Mouse (Mus musculus): ENCODE data around the gene Sec11a.

DNA sequence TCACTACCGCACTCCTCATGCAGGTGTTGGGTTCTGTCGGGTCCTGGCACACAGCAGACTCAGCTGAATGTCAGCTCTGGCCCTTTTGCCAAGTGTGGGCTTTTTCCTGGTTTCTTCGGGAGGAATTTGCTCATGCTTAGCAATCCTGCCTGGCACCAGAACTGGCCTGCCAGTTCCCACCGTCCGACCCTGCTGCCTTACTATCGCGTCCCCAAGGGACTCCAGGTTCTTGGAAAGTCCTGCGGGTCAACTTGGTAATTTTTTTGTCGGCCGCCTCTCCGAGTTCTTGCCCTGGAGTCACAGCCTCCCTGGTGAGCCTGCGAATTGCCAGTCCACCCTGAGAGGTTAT is 45.0 kb upstream of the Sec11a start:
- TF ChIP-seq POLR2A (IDR thresholded peaks at IDR 0.05; ENCODE audit: control insufficient read depth, extremely low read depth, insufficient read depth, low read length, poor library complexity): no peak
- no peak for TF ChIP-seq CTCF (IDR thresholded peaks at IDR 0.05; ENCODE audit: borderline replicate concordance, control insufficient read depth, extremely low read depth, insufficient read depth, low read length, poor library complexity)

Measured in thymus, adult 2 months (tissue).